Mouse (Mus musculus) monocyte, adult 59 days (primary cell): ENCODE data around the gene B9d1. TPM values are rescaled to one million over a fixed set of nuclear protein-coding genes. Genes with fewer than 3 reads are reported as not detected.

Experiments used
- total RNA-seq, 2 experiments: library from RNA; stranded (reverse); gene quantifications; one replicate each; pipeline ENCODE4 v1.2.4; 2023

The B9d1 gene
- total RNA-seq, result not detected

DNA sequence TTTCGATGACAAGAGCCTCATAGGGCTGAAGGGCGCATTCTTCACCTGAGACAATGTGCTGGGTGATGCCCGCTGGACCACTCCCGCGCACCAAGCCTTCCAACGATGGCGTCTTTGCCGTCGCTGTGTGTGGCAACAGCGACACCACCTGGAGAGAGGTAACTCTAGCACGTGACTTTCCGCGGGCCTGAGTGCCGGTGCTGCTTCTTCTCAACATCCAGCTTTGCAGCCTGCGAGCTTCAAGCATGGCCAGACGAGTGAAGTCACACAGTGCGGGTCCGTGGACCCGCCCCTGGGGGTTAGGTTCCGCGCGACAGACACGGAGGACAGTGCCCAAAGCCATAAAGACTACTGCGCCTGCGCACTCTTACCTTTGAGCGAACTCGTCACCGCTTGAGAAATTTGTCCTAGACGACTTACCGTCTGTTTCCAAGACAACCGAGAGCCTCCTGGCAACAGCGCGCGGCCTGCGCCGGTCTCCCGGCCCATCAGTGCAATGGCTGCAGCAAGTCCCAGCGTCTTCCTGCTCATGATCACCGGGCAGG lies at the start of gene B9d1:
TSS of gene B9d1 (plus strand) at position 432 of the 545 bp plus-strand sequence.

DNA sequence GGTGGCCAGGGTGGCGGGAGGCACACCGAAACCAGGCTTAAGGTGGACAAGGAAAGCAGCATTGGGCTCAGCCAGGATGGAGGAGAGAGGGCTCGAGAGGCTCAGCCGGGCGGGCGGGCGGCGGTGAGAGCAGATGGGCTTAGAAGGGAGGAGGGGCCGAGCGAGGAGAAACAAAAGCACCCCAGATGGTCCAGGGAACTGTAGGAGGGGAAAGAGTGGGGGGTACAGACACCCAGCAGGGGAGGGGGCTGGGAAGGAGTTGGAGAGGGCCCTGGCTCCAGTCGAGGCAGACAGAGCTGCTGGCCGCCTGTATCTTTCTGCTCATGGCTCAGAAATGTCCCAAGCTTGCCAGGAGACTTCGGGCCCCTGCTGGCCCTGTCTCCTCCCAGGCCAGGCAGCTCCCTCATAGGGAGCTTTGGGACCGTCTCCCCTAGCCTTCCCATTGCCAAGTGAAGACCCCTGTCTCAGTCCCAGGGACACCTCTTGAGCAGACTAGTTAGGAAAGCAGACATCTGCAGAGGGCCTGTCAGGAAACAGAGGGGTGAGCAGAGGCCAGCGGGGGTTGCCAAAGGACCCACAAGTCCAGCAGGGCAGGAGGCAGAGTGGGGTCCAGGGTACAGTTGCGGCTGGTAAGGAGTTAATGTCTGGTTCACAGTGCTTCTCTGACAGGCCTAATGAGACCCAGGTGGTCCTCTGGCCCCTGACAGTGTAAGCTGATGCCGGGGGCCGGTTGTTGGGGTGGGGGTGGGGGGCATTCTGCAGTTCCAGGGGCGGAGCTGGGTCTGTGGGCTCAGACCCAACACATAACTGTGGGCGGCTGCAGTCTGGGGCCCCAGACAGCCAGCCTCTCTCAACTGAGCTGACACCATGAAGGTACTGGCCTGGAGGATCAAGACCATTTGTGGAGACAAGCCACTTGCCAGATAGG lies 20.1 kb upstream of the B9d1 start, which contains the start of gene Mfap4:
TSS of gene Mfap4 (plus strand) at position 819 of the 928 bp plus-strand sequence.

DNA sequence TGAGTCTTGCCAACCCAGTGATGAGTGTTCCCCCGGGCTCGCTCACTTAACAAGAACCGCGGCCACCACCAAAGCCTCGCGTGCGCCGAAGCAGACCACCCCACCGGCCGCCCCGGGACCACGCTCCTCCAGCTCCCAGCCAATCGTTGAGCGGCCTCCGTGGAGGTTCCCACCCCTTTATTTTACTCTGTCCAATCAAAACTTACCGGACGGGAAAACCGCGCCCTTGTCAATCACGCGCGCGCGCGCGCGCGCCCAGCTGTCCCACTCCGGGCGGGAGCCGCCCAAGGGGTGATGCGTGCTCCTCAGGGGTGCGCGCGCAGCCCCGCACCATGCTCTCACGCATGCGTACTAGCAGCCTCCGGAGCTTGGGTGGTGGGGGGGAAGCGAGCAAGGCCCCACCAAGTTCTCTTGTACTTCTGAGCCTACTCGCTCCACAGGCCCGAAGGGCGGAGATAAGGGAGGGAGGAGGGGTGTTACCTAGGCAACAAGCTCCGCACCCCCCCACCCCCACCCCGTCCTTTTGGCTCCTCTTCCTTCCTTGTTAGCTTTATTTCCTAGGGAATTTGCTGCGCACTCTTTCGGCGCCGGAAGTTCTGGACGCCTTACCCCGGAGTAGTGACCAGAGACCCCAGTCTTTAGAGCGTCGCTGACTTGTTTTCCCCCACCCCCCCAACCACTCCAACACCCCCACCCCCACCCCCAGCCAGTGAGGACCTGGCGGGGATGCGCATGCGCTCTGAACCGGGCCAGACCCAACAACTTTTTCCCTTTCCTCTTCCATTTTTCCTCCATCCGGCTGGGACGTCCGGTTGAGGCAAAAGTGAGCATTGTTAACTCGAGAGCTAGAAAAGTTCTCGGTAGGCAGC lies 10.6 kb upstream of the B9d1 start, which contains the start of gene Mapk7:
TSS of gene Mapk7 (minus strand) at position 278 of the 869 bp plus-strand sequence.

Other genes with a start within 250 kb of the B9d1 start
- gene Aldh3a2, start 237.7 kb upstream of the B9d1 start, total RNA-seq, result 10 to 100 TPM; 45.2 to 51.4 TPM
- gene Slc47a2, start 162.3 kb upstream of the B9d1 start, total RNA-seq, result not detected
- gene Slc47a1, start 126.8 kb upstream of the B9d1 start, total RNA-seq, result not detected
- not detected for gene Rnf112, start 51.0 kb upstream of the B9d1 start, total RNA-seq
- not detected for gene Mfap4, start 19.7 kb upstream of the B9d1 start, total RNA-seq
- gene Mapk7, start 10.7 kb upstream of the B9d1 start, total RNA-seq, result 10 to 100 TPM; 58.4 to 60.5 TPM
- 1 to 10 TPM; 4.7 to 5.3 TPM for gene Epn2, start 74.5 kb downstream of the B9d1 start, total RNA-seq
- gene Grap, start 148.1 kb downstream of the B9d1 start, total RNA-seq, result 1 to 10 TPM; 2.8 to 4.5 TPM
- gene Fam83g, start 178.9 kb downstream of the B9d1 start, total RNA-seq, result under 1 TPM in 1 of 2 experiments, not detected in 1; 0.10 TPM
- gene Slc5a10, start 215.7 kb downstream of the B9d1 start, total RNA-seq, result not detected